Mouse (Mus musculus) adrenal gland, adult 10 weeks (tissue): ENCODE measurements around the gene Mgat5b. TPM values are rescaled to one million over a fixed set of nuclear protein-coding genes. Genes with fewer than 3 reads are reported as not detected.

Experiments used
- polyA plus RNA-seq: library from polyadenylated mRNA; stranded (reverse); fragments of 350-450 nt; fragmentation: Illumina TruSeq; extraction: RNeasy Lipid Tissue Mini Kit (QIAGEN cat#74804); gene quantifications from one replicate; pipeline ENCODE4 v1.2.3, GENCODE M21; 2014; ENCODE audit warnings: low read depth, low replicate concordance

Gene Mgat5b
- not detected for polyA plus RNA-seq

DNA sequence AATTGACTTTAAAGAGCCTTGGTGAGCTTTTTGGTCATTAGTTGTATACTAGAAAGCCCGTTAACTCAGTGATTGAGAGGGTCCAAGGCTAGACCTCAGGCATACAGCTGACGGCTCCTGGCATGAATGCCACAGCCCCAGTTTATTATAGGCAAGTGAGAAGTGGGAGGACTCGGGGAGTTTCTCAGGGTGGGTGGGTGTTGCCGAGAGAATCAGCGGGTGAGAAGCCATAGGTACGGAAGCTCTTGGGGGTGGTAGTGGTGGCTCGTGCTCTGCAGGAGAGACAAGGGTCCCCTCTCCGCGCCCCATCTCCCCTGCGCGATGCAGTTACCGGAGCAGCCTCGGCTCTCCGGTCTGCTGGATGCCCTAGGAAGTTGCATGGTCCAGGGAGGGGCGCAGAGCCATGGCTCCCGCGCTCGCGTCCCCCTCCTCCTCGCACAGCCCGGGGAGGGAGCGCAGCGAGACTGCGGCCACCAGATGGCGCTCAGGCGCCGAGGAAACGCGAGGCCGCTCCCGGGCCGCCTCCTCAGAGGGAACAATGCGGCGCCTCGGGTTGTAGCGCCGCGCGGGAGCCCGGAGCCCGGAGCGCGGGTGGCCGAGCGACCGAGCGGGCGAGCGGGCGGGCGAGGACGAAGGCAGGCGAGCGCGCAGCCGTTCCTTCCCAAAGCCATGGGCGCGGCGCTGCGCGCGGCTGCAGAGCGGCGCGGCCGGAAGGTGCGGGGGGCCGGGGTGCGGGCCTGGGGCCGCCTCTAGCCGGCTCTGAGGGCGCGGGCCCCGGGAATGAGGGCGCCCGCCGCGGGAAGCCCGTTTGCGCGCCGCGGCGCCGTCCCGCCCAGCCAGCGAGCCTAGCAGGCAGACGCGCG, at the start of gene Mgat5b:
Gene Mgat5b, plus strand, starts transcription at position 541 of the 863 bp plus-strand sequence.

Other genes with a start within 250 kb of the Mgat5b start
- 0.23 TPM for gene St6galnac1, start 143.4 kb upstream of the Mgat5b start, polyA plus RNA-seq
- gene Mxra7, start 90.8 kb upstream of the Mgat5b start, polyA plus RNA-seq, result 28.5 TPM
- 63.3 TPM for gene Mettl23, start 75.6 kb upstream of the Mgat5b start, polyA plus RNA-seq
- gene Jmjd6, start 75.4 kb upstream of the Mgat5b start, polyA plus RNA-seq, result 9.3 TPM
- 21.5 TPM for gene Mfsd11, start 66.4 kb upstream of the Mgat5b start, polyA plus RNA-seq
- gene Srsf2, start 65.8 kb upstream of the Mgat5b start, polyA plus RNA-seq, result 468 TPM
- gene Sec14l1, start 196.3 kb downstream of the Mgat5b start, polyA plus RNA-seq, result 35.2 TPM